Mouse (Mus musculus): ENCODE results near the gene Bach2.

Gene Bach2

GRCm38 (mm10) chr4:32376527-32376948, 137.9 kb downstream of the Bach2 start:
- in situ Hi-C loops (cut with MboI; ENCODE audit: unreplicated experiment in 2 of 2), result no loop called here

- in situ Hi-C loops (cut with MboI; ENCODE audit: unreplicated experiment in 2 of 2), result no loop called here
These were observed 140.5 kb downstream of the Bach2 start for GRCm38 (mm10) chr4:32379140-32379539.

- in situ Hi-C loops (cut with MboI; ENCODE audit: unreplicated experiment in 2 of 2), result no loop called here
These were observed 143.2 kb downstream of the Bach2 start for GRCm38 (mm10) chr4:32381666-32382381.

- in situ Hi-C loops (cut with MboI; ENCODE audit: unreplicated experiment in 2 of 2), result no loop called here
These were observed 146.5 kb downstream of the Bach2 start for GRCm38 (mm10) chr4:32385121-32385520.

GRCm38 (mm10) chr4:32385623-32386022, 147.0 kb downstream of the Bach2 start:
- in situ Hi-C loops (cut with MboI; ENCODE audit: unreplicated experiment in 2 of 2), result no loop called here

DNA sequence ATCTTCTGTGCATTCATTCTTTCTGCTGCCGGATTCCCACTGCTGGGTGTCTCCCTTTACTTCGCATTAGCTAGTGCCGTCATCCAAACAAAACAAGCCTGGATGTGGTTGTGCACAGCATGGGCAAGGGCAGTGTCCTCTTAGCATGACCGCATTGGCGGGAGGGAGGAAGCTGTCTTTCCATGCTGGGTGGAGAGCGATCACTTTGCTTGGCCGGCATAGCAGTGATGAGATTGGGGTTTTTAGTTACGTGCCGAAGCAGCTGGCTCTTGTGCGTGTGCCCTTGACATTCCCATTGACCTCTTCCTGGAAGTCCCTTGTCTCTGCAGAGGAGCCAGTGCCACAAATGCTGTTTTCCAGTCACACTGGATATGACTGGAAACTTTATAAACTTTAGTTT, 147.7 kb downstream of the Bach2 start:
- in situ Hi-C loops (cut with MboI; ENCODE audit: unreplicated experiment in 2 of 2), result no loop called here

DNA sequence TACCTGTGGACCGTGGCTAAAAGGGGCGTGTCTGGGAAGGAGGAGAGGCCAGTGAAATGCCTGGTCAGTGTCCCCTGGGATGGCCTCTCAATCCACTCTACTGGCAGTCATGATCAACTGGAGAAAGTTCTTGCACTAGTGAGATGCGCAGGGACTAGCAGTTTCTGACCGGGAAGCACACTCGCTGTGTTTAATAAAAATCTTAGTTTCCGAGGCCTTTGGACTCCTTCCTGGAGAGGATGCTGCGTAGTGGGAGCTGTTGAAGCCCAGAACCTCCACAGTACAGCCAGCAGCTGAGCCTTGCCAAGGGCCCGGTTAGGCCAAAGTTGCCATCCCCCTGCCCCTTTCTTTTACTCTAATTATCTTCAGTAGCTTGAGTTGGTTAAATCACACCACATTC, 148.3 kb downstream of the Bach2 start:
- in situ Hi-C loops (cut with MboI; ENCODE audit: unreplicated experiment in 2 of 2), result no loop called here

DNA sequence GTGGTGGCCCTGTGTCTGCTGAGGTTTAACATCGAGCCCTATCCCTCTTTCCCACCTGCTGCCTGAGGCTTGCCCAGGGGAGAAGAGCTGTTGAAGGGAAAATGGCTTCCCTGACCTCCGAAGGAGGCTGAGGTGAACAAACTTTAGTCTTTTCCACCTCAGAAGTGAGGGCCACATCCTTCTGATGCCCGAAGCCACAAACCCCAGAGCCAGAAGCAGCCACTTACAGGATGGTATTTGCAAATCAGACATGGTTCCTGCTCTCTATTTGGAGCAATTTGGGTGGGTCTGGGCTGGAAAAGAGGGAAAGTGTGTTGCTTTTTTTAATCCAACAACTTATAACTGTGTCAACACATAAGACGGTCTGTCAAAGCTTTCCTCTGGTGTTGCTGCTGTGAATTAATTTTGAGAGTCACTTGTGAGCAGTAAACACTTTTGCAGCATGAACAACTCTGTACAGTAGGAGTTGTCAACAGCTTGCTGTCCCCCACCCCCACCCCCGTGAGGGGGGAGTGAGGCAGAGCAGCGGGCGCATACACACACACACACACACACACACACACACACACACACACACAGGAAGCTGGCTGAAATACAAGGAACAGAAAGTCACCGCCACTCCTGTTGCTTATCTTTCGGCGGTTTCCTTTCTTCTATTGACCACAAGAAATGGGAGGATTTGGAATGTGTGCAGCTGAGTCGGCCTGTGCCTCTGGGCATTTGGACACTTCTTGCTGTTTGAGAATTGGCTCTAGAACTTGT, 149.1 kb downstream of the Bach2 start:
- in situ Hi-C loops (cut with MboI; ENCODE audit: unreplicated experiment in 2 of 2), result no loop called here

GRCm38 (mm10) chr4:32388564-32388963, 150.0 kb downstream of the Bach2 start:
- in situ Hi-C loops (cut with MboI; ENCODE audit: unreplicated experiment in 2 of 2), result no loop called here

DNA sequence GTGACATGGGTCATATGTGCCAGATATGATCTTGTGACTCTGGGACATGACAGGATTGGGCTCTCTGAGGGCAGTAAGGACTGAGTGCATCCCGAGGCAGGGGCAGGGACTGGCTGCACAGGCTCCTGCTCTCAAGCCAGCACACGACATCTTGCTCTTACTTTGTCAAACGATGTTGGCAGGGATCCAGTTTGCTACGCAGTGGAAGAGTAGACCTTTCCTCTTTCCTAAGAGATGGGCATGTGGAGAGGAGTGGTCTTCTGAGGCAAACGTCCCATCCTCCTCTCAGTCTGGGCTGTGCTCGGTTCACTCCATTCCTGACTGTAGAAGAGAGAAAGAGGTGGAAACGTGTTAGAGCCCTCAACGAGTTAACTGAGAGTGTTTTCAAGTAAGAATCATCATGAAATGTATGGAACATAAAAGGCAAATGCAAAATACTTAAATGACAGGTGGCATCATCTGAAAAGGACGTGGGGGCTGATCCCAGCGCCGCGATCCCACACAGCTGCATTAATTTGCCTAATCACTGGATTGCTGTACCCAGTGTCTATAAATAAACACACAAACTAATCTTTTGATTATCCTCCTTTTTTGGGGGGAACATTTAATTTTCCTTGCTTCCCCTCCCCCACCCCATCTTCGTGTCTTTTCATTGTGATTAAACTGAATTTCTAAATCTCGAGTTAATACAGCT, 150.7 kb downstream of the Bach2 start:
- in situ Hi-C loops (cut with MboI; ENCODE audit: unreplicated experiment in 2 of 2), result no loop called here

GRCm38 (mm10) chr4:32391260-32391659, 152.7 kb downstream of the Bach2 start:
- in situ Hi-C loops (cut with MboI; ENCODE audit: unreplicated experiment in 2 of 2), result no loop called here

DNA sequence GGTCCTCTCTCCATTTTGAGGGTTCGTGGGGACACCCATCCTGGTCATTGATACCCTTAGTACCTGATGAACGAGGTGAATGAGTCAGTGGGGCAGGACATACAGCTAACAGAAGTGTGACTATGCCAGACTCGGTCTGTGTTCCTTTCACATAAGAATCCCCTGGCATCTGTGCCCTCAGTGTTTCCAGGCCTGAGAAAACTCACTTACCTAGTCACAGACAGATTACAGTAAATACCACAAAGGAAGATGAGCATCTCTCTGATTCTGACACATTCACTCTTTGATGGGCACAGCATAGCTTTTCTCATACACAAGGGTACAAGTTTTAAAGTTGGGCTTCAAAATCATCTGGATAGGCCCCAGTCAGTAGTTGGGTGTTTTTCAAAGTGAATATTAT, 154.6 kb downstream of the Bach2 start:
- in situ Hi-C loops (cut with MboI; ENCODE audit: unreplicated experiment in 2 of 2), result no loop called here

DNA sequence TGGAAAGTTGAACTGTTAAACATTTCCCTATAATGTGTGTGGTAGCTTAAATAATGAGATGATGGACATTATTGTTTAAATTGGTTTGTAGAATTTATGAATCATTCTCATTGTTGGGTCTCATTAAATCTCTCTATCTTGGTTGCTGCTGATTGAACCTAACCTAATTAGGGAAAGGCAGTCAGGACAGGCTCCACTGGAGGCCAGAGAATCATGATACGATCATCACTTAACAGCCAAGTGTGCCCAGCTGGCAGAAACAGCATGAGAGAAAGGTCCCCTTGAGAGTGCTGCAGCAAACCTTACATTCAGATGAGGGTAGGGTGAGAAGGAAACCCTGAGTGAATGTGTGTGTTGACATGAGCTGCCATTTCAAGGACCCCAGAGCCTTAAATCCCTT, 155.3 kb downstream of the Bach2 start:
- in situ Hi-C loops (cut with MboI; ENCODE audit: unreplicated experiment in 2 of 2), result no loop called here

DNA sequence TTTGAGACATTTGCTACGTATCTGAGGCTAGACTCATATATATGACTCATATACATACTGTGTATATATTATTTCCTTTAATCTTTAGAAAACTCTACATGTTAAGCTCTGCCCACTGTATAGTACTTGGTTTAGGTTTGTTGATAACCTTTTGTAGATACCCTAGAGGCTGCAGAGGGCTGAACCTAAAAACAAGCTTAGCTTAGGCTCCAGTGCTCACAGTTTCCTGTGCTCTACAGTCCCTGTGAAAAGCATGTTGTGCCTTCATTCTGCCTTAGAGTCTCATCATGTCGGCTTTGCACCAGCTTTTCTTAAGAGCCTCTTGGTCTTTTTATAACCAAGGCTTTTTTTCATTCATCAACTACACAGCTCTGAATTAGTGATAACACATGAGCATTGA, 156.2 kb downstream of the Bach2 start:
- in situ Hi-C loops (cut with MboI; ENCODE audit: unreplicated experiment in 2 of 2), result no loop called here

- in situ Hi-C loops (cut with MboI; ENCODE audit: unreplicated experiment in 2 of 2), result no loop called here
These were observed 162.9 kb downstream of the Bach2 start for GRCm38 (mm10) chr4:32401459-32401858.

- in situ Hi-C loops (cut with MboI; ENCODE audit: unreplicated experiment in 2 of 2), result no loop called here
These were observed 164.9 kb downstream of the Bach2 start for GRCm38 (mm10) chr4:32403506-32403905.

GRCm38 (mm10) chr4:32405149-32405882, 166.7 kb downstream of the Bach2 start:
- in situ Hi-C loops (cut with MboI; ENCODE audit: unreplicated experiment in 2 of 2), result no loop called here

GRCm38 (mm10) chr4:32405985-32406384, 167.4 kb downstream of the Bach2 start:
- in situ Hi-C loops (cut with MboI; ENCODE audit: unreplicated experiment in 2 of 2), result no loop called here

DNA sequence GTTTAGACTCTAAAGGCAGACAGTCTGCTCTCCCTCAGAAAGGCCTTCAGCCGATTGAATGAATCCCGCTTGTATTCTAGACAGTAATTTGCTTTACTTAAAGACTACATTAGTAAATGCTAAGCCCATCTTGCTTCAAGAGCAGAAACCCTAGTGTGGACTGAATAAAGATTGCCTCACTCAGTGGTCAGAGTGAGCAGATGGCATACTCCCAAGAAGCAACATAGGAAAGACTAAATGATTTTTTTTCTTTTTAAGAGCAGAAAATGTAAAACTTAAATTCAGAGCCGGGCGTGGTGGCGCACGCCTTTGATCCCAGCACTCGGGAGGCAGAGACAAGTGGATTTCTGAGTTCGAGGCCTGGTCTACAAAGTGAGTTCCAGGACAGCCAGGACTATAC, 169.9 kb downstream of the Bach2 start:
- in situ Hi-C loops (cut with MboI; ENCODE audit: unreplicated experiment in 2 of 2), result no loop called here

DNA sequence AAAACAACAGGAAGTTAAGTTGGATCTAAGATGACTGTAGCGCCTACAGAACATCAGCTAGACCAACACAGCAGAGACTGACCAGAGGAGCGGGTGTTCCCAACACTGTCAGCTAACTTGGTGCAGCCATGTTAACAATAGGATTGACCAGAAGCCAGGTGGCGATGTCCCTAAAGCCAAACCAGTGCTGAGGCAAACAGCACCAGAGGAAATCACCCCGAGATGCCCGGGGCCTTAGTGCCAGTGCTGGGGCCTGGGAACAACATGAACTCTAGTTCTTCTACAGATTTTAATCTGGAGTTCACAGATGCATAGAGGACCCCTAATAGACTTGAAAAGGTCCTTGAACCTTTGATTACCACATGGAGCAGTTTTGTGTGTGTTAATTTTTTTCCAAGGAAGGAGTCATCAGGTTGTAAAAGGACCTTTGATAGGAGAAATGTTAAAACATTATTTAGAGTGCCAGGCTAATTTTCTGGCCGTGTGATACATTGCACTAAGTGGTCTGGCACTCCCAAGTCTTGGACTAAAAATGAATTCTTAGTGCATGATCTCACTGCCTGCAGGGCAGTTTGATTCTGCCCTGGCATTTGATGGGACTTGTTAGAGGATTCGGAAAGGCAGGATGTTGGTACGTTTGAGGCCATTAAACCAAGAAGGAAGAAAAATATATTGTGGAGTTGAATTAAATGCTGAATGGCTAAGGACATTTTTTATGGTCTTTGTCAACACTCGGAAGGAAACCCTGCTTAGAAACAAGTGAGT, 170.7 kb downstream of the Bach2 start:
- in situ Hi-C loops (cut with MboI; ENCODE audit: unreplicated experiment in 2 of 2), result no loop called here
